Mouse (Mus musculus) heart, adult 2 months (tissue): ENCODE data around the gene Slc30a3. TPM values are rescaled to one million over a fixed set of nuclear protein-coding genes. Genes with fewer than 3 reads are reported as not detected.

ENCODE experiments used
- DNase-seq, 2 experiments: peaks; one replicate each; pipeline ENCODE4 v3.0.0; 2021
- H3K27ac ChIP-seq: fragments of 200-600 bp; 2 replicates; pipeline ENCODE4 v1.8.1; 2022
- H3K27me3 ChIP-seq: fragments of 200-500 bp; 2 replicates; pipeline ENCODE4 v1.6.1; 2012; ENCODE audit warnings: mild to moderate bottlenecking, low read length, inconsistent platforms, mixed read lengths; ENCODE audit not compliant: control insufficient read depth, insufficient read depth
- H3K36me3 ChIP-seq: fragments of 200-500 bp; 2 replicates; pipeline ENCODE4 v1.6.1; 2012; ENCODE audit warnings: low read length, inconsistent platforms; ENCODE audit not compliant: control insufficient read depth, insufficient read depth
- H3K4me1 ChIP-seq: fragments of 200-500 bp; 2 replicates; pipeline ENCODE4 v1.6.1; 2011; ENCODE audit warnings: low read length; ENCODE audit not compliant: control insufficient read depth, insufficient read depth
- H3K4me3 ChIP-seq: fragments of 200-600 bp; 2 replicates; pipeline ENCODE4 v1.8.1; 2022
- H3K79me2 ChIP-seq: fragments of 200-500 bp; replicated peaks from 2 replicates; pipeline ENCODE4 v1.6.1; 2012; ENCODE audit warnings: mild to moderate bottlenecking, inconsistent platforms, low read length, moderate library complexity, mixed read lengths; ENCODE audit not compliant: control insufficient read depth, insufficient read depth
- H3K9ac ChIP-seq: fragments of 200-500 bp; 2 replicates; pipeline ENCODE4 v1.6.1; 2012; ENCODE audit warnings: low read depth, mild to moderate bottlenecking, control low read depth, inconsistent platforms, low read length, mixed read lengths
- CTCF ChIP-seq: fragments of 200-600 bp; IDR thresholded peaks from 2 replicates; pipeline ENCODE4 v1.8.1; 2022; ENCODE audit warnings: antibody characterized with exemption, mild to moderate bottlenecking, moderate library complexity
- EP300 ChIP-seq: fragments of 200-500 bp; IDR thresholded peaks from 2 replicates; pipeline ENCODE4 v1.6.1; 2011; ENCODE audit warnings: low read depth, low read length, control low read depth; ENCODE audit not compliant: insufficient read depth
- POLR2A ChIP-seq: fragments of 200-500 bp; IDR thresholded peaks from 2 replicates; pipeline ENCODE4 v1.6.1; 2011; ENCODE audit warnings: mild to moderate bottlenecking, low read depth, low read length, control low read depth; ENCODE audit not compliant: insufficient read depth
- WGBS: fragments of 180-500 bp; shearing (Covaris S2); methylation state at CpG from one replicate; pipeline ENCODE4 v1.1.7; 2018; 5-methylcytosine and 5-hydroxymethylcytosine counted together
- intact Hi-C: fragments of 180-260 bp; cut with DNase I; formaldehyde crosslinking; loops from one replicate; pipeline ENCODE4 v1.15.1; 2025
- long read RNA-seq: library from polyadenylated mRNA; stranded (forward); transcript quantifications from one replicate; pipeline ENCODE4 v2.0.0, GENCODE M21; 2021
- polyA plus RNA-seq: library from polyadenylated mRNA; depleted of rRNA; stranded (reverse); fragments of >200 nt; gene quantifications from 2 replicates; pipeline ENCODE4 v1.2.3, GENCODE M21; 2012; rRNA removed
- total RNA-seq, 2 experiments: library from RNA; stranded (reverse); gene quantifications; 2 replicates each; pipeline ENCODE4 v1.2.3; 2021

The Slc30a3 gene
- under 1 TPM in 1 of 2 experiments, not detected in 1; 0.29 TPM for total RNA-seq
- 0.26 and 0.47 TPM in 2 replicates for polyA plus RNA-seq
- long read RNA-seq: 0 reads

DNA sequence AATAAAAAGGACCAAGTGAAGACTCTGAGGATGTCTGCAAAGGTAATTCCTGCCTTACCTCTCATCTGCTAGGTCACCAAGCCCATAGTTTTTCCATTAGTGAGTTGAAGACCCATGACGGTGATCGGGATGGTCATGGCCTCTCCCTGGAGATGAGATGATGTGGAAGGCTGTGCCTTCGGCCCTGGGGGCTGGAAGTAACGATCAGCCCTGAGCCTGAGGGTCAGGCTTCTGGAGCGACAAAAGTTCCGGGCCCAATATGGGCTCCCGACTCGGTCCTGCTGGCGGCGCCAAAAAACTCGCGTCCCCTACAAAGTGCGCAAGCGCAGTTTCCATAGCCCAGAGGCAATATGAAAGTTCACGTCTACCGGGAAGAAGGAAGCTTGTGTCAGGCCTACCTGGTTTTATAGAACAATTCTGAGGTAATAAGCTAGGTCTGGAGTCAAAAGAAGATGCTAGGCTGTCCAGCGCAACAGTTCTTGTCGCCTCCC lies at the start of gene Slc30a3:
TSS of gene Slc30a3 (minus strand) at position 238 of the 491 bp plus-strand sequence.
- Histone ChIP-seq H3K9ac (no peak within 1 kb of the TSS), H3K36me3 (no peaks in the 10 kb centered on the region), H3K4me1 (no peaks in the 10 kb centered on the region), H3K27ac (no peak within 1 kb of the TSS), H3K27me3 (no peaks in the 10 kb centered on the region), H3K4me3 (no peak within 1 kb of the TSS), H3K79me2 (no peaks in the 10 kb centered on the region)
- WGBS: 90% methylated on average over 18 of the region's 18 CpGs
- intact Hi-C loops: loop anchor here (5.0 to 10.0 kb wide), 2 partner anchors 56 to 303 kb away; partner anchors contain the start of gene Cad
- no peak for TF ChIP-seq POLR2A
- DNase-seq: no peak

DNA sequence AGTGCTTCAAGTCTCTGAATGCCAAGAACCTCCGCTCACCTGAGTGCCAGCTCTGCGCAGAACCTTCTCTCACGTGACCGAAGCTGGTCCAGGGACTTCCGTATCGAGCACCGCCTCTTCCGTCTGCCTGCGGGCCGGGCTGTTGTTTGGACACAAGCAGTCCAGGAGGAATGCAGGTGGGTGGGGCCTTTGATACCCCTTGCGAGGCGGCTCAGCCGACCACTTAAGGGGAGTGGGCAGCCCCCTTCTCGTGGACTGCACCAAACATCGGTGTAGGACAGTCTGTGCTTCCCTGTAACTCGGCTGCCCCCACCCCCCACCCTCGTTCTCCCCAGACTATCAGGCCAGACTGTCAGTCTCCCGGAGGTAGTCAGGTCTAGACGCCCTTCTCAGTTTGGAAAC lies 46.1 kb upstream of the Slc30a3 start, which contains the start of gene Mpv17:
TSS of gene Mpv17 (minus strand) at position 100 of the 402 bp plus-strand sequence.
- whole genome bisulfite sequencing: 1% methylated on average over 19 of the region's 19 CpGs
- intact Hi-C loops: loop anchor here (2.0 kb wide), 2 partner anchors 25 to 67 kb away; partner anchors contain the start of genes Gm29609 and Ppm1g
- TF ChIP-seq EP300 (peak; percentile 87), CTCF (no peak), POLR2A (peak; percentile 93)

DNA sequence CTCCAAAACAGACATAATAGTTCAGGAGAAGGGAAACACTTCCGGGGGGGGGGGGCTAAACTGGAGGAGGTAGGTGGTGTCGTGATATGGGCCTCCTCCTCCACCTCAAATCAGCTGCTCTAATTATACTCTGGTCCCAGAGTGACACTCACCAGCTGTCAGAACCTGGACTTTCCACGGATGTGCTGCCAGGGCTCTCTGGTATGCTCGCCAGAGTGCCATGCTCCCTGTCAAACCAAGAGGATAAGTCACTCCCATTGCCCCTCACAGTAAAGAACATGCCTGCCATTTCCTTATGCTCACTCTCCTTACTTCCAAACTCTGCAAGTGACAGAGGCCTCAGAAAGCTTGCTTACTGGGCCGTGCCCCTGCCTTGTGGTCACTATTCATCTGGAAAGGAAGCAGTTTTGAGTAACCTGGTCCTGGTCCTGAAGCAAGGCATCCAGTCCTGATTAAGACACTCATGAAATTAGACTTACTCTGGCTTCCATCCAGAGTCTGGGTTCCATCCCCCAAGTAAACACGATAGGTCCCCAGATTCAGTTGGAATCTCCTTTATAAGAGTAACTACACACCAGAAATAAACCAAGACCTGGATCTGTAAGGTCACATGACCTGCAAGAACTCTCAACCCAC lies 45.6 kb upstream of the Slc30a3 start:
- peak overlapping the region; percentile 89 for H3K27ac ChIP-seq
- H3K36me3 ChIP-seq: peaks cover 3% of the 10 kb centered on the region
- peak; percentile 42 to 46 for DNase-seq
- H3K4me3 ChIP-seq: peak overlapping the region; percentile 76
- peaks cover 4% of the 10 kb centered on the region for H3K4me1 ChIP-seq
- 12% methylated on average over 6 of the region's 6 CpGs for WGBS
- intact Hi-C loops: loop anchor here (2.0 kb wide), 2 partner anchors 25 to 67 kb away; partner anchors contain the start of genes Gm29609 and Ppm1g
- H3K9ac ChIP-seq: peak overlapping the region; percentile 93
- no peaks in the 10 kb centered on the region for H3K79me2 ChIP-seq
- no peak for TF ChIP-seq CTCF
- TF ChIP-seq EP300: no peak
- no peak for TF ChIP-seq POLR2A
- no peaks in the 10 kb centered on the region for H3K27me3 ChIP-seq

More for the DNA sequence above, 46.1 kb upstream of the Slc30a3 start, which contains the start of gene Mpv17:
- Histone ChIP-seq H3K4me3 (peak within 1 kb of the TSS; percentile 76), H3K9ac (peak within 1 kb of the TSS; percentile 93), H3K79me2 (no peaks in the 10 kb centered on the region), H3K36me3 (peaks cover 3% of the 10 kb centered on the region), H3K27ac (peak within 1 kb of the TSS; percentile 89), H3K27me3 (no peaks in the 10 kb centered on the region), H3K4me1 (peaks cover 4% of the 10 kb centered on the region)
- DNase-seq: peak; percentile 85 to 90

DNA sequence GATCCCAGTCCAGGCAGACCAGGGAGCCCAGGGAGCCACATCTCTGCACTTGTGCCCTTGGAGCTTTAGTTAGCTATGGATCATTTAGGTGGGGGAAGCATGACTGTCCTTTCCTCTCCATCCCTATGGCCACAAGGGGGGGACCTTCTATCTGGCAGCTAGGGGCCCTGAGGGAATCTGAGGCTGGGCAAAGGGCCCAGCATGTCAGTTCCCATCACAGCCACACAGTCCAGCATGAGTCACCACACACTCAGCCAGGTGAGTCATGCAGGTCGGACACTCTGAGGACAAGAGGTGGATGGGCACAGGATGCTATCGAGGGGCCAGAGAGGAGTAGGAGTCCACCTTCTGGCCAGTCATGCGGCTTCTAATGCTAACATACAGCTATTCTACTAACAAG lies 43.7 kb upstream of the Slc30a3 start:
- Histone ChIP-seq H3K4me1 (peaks cover 4% of the 10 kb centered on the region), H3K36me3 (peaks cover 3% of the 10 kb centered on the region), H3K79me2 (no peaks in the 10 kb centered on the region), H3K4me3 (no peak overlapping the region), H3K27me3 (no peaks in the 10 kb centered on the region), H3K9ac (no peak overlapping the region), H3K27ac (no peak overlapping the region)
- TF ChIP-seq EP300: peak; percentile 57; the same call in 1 of the 2 replicates
- peak; percentile 57 for TF ChIP-seq CTCF
- TF ChIP-seq POLR2A: no peak
- 49% methylated on average over 3 of the region's 3 CpGs for WGBS
- DNase-seq: peak in 1 of 2 experiments; percentile 65
- intact Hi-C loops: no loop called here

DNA sequence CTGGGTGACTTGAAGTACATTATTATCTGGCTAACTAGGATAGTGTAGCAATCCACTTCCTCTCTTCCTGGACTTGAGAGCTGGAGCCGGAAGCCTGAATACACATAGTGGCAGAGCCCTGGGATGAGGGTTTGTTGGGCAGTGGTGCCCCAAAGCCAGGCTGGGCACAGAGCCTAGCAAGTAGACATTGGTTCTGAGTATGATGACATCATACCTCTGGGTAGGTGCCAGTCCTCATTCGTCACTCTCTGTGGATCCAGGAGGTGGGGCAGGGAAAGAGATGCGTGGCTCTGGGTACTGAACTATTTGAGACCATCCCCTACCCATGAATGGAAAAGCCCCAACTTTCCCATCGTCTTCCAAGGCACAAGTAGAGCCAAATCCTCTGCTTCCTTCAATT lies 41.7 kb upstream of the Slc30a3 start:
- intact Hi-C loops: no loop called here
- TF ChIP-seq POLR2A (no peak), EP300 (no peak), CTCF (no peak)
- Histone ChIP-seq H3K27me3 (no peaks in the 10 kb centered on the region), H3K4me1 (peaks cover 4% of the 10 kb centered on the region), H3K4me3 (no peak overlapping the region), H3K79me2 (no peaks in the 10 kb centered on the region), H3K27ac (no peak overlapping the region), H3K36me3 (peaks cover 3% of the 10 kb centered on the region), H3K9ac (no peak overlapping the region)
- 56% methylated on average over 4 of the region's 4 CpGs for WGBS
- no peak for DNase-seq

DNA sequence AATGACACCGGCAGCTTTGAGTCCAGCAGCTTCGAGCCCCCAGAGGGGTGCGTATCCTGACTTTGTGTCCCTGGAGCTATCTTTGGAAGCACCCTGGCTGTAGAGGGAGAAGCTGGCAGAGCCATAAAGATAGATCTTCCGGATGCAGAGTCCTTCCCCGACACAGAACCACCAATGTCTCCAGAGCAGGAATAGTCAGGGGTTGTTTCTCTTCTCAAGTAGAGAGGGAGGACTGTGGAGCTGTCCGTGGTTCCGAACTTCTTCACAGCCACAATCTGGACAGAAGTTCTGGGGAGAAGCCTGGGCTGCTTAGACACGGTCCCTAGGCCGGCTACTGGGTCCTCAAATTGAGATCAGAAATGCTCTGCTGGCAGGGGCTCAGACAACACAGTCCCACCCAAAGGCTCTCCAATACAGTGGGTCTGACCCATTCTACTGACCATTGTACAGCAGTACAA lies 31.0 kb upstream of the Slc30a3 start:
- Histone ChIP-seq H3K4me1 (peaks cover 4% of the 10 kb centered on the region; the same call in 1 of the 2 replicates), H3K36me3 (no peaks in the 10 kb centered on the region), H3K27me3 (peaks cover 10% of the 10 kb centered on the region), H3K79me2 (no peaks in the 10 kb centered on the region), H3K27ac (no peak overlapping the region; the same call in 1 of the 2 replicates), H3K4me3 (no peak overlapping the region), H3K9ac (no peak overlapping the region)
- WGBS: 10% methylated on average over 9 of the region's 9 CpGs
- TF ChIP-seq POLR2A: no peak
- TF ChIP-seq CTCF: no peak
- TF ChIP-seq EP300: no peak
- intact Hi-C loops: no loop called here
- no peak for DNase-seq
